Mouse (Mus musculus) lung, adult 2 months (tissue): ENCODE measurements around the gene Dhrs13.

ENCODE experiments used
- CTCF ChIP-seq: fragments of 200-500 bp; IDR thresholded peaks from 2 replicates; pipeline ENCODE4 v1.5.1; 2011; ENCODE audit warnings: mild to moderate bottlenecking, low read length, control low read depth; ENCODE audit not compliant: insufficient read depth
- POLR2A ChIP-seq: fragments of 200-500 bp; IDR thresholded peaks from 2 replicates; pipeline ENCODE4 v1.6.1; 2011; ENCODE audit warnings: low read depth, mild to moderate bottlenecking, control low read depth, low read length, borderline replicate concordance; ENCODE audit errors: extremely low read depth

DNA sequence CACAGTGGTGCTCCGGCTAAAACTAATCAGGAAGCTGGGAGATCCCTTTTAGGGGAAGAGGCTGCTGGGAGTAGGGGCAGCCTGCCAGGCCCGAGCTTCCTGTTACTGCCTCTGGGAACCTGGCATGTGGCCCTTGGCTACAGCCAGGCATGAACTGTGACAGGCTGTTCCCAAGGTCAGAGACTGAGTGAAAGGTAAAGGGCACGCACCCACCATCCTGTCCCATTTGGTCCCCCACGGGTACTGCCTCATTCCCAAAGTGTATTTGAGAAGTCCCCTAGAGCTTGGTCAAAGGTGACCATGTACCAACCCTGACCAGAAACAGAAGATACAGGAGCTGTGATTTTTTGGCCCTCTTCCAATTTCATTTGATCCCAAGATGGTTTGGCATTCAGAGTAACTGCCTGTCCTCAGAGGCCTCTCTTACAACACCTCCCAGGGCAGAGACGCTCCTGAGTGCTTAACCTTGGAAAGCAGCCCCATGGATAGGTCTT lies 12.7 kb downstream of the Dhrs13 start:
- TF ChIP-seq CTCF = no peak
- TF ChIP-seq POLR2A = no peak
